Mouse (Mus musculus) lung, postnatal 14 days (tissue): ENCODE data around the gene Cdh20.

Experiments used
- DNase-seq: peaks from one replicate; pipeline ENCODE4 v3.0.0; 2021

Gene Cdh20

GRCm38 (mm10) chr1:104768371-104769249, at the start of gene Cdh20:
Gene Cdh20 (plus strand): TSS chr1:104768529.
- DNase-seq, result no peak

DNA sequence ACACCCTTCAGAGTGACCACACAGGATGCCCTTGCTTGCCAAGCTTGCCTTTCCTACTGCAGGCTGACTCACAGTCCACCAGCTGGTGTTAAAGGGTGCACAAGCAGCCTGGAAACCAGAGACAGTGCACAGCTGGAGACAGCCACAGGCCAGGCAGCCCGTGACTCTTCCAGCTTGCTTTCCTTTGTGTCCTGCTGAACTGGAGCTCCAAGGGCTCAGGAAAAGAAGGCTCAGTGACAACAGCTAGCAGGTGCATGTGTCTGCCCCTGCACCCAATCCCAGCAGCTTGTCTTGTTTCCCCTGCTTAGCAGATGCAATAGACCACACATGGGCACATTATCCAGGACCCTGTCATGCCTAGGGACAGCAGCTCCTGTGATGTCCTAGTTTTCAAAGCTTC, 21.5 kb upstream of the Cdh20 start:
- DNase-seq, result no peak

GRCm38 (mm10) chr1:104747438-104747837, 20.9 kb upstream of the Cdh20 start:
- DNase-seq, result no peak

DNA sequence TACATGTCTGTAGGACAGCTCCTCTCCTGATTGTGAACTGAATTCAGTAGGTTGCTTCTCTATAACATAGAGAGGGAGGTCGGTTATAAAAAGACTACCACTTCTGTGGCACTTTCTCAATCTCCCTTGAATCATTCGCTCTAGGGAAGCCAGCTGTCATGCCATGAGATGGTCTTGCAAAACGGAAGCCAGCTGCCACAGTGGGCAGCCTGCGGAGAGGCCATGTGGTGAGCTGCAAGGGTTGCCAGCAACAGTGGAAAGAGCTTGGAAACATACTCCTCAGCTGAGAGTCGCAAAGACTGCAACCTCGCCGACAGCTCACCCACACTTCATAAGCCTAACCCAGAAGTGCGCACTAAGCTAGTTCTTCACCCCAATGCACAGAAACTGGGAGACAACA, 13.8 kb upstream of the Cdh20 start:
- no peak for DNase-seq

DNA sequence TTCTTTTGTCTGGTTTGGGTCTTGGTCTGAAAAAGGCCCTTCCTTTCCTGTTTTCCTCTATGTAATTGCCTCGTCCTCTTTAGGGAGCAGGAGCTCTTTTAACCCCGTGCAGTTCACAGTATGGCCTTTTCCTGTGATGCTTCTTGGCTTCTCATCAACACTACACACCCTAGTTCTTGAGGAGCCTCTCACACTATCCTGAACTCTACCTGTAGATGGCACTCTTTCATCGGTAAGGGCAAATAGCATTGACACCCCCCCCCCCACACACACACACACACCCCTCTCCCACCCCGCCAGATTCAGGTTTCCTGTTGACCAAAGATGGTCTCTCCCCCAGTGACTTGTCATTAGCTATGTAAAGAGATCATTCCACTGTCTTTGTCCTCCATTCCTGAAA, 12.4 kb upstream of the Cdh20 start:
- no peak for DNase-seq

GRCm38 (mm10) chr1:104769250-104769607, 900 bp downstream of the Cdh20 start:
- DNase-seq, result no peak

DNA sequence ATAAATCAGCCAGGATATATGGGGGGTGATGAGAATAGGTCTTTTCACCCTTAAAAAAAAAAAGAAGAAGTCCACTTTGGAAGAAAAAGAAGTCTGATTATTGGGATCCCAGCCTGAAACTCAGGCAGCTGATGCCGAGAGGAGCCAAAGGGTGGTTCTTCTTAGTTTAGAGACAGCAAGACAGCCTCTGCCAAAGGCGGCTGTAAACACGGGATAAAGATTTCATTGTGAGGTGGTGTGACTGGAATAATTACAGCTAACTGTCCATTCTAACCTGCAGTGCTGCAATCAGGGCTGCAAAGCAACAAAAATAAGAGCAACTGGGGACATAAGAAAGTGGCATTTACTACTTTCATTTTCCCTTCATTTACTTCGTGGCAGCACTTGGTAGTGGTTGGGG, 3.6 kb downstream of the Cdh20 start:
- DNase-seq, result no peak

GRCm38 (mm10) chr1:104773207-104773606, 4.9 kb downstream of the Cdh20 start:
- DNase-seq, result no peak

DNA sequence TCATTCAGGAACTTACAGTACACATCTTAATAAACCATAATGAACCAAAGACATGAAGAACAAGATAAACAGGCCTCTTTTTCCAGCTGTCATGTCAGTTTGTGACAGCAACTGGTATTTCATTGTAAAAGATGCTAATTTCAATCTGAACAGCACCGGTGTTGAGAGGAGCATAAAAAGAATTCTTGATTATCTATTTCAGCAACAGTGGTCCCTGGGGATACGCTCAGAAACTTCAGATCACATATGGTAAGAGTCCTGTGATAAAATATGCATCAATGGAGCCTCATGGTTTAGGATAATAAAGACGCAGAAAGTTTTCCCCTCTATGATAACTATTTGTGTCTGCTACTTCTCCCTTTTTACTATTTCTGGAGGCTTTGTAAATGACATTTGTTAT, 25.2 kb downstream of the Cdh20 start:
- no peak for DNase-seq

DNA sequence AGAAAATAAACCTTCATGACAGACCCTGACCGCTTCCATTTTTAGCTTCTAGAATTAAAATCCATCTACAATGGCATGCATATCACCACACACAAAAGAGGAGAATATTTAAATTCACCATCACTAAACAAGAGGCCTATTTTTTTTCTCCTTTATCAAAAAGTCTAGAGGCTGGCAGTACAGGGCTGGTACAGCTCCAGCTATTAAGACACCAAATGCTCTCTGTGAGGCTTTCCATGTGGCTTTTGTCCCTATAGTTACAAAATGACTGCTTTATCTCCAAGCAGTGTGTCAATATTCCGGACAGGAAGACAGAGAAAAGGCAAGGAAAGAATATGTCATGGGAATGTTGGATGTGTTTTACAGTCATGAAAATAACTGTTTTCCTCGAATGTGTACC, 27.8 kb downstream of the Cdh20 start:
- no peak for DNase-seq

DNA sequence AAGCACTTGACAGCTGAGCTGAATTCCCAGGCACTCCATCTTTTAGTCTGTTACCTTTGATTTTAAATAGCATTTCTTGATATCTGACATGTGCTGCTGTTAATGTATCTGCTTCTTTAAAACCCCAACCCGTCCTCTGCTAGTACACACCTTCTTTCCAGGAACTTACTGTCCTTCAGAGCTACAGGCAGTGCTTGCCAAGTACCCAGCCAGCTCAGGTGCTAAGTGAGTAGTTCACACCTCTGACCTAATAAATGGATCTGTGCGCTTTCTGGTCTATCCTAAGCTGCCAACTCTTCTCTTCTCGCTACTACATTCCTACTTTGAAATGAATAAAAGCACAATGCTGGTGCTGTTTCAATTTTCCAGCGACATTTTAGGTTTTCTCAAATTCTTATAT, 28.8 kb downstream of the Cdh20 start:
- no peak for DNase-seq

DNA sequence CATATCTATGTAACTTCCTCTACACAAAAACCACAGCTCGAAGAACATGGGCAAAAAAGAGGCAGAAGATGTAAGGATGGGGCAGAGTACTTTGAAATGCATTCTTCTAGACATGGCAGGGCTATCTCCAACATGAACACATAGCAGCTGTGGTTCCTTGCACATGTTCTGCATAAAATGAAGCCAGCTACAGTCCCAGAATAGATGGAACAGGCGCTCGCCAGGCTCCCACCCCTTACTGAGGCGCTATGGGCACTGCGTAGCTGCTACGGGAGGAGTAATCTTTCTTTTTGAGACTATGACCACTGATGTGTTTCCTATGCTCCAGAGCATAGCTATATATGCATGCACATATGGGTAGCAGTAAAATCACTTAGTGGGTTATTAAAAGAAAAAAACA, 36.4 kb downstream of the Cdh20 start:
- DNase-seq, result no peak

DNA sequence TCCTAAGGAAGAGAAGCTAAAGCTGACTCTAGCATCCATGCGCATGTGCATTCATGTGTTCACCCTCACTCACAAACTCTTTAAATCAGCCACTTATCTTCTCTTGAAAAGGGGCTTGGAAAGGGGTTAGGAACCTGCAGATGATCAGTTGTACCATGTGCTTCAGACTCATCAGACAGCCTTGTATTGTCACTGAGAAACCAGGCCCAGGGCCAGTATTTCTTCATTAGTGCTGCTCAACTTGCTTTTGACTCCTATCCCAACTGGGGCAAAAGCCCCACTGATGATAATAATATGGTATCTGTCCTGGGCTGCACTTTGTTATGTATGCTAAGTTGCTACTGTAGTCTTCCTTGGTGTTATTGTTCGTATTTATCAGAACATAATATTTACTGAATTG, 38.9 kb downstream of the Cdh20 start:
- no peak for DNase-seq

DNA sequence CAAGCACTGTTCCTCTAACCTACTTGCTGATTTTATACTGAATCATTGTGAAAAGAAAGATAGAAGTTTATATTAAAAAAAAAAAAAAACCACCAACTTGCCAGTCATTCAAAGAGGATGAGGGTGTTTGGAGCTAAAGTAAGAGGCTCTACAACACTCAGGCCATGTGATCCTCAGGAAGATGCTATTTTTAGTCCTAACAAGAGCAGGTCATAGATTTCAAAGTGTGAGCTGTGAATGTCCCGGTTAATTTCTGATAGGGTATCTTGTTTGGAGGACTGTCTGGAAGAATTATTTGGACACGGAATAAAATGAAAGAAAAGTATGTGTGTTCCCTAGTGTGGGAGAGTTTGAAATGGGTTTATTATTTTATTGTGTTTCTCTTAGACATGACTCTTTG, 49.2 kb downstream of the Cdh20 start:
- DNase-seq, result no peak

DNA sequence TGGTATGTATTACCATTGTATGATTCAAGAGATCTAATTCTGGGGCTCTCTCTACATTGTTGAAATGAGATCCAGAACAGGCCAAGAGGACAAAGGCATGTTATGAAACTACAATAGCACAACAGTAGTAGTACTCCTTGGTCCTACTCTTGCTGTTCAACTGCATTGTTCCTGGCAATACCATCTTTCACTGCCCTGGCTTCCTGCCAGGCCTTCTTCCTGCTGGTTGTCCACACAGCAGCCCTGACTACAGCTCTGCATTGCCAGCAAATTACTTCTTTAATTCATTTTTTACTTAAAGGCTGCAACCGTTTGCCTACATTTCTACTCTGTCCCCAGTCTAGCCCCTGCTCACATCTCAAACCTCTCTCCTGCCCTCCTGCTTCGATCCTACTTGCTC, 59.8 kb downstream of the Cdh20 start:
- DNase-seq, result no peak

GRCm38 (mm10) chr1:104838206-104838915, 70.0 kb downstream of the Cdh20 start:
- DNase-seq, result no peak

DNA sequence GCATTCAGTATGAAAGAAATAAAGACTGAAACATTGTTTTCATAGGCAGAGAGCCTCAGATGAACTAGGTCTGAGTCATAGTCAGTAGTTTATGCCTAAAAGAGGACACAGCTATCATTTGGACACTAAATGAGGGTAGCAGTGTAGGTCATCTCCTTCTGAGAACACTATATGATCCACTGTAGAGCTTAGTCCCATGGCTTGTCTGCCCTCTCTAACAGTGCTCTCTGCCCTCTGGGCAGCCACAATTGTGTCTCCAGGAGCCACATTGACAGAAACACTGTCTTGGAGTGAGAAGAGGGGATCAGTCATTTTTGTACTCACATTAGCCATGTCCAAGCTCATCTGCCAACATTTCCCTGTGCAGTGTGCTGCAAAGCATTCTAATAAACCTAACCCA, 70.7 kb downstream of the Cdh20 start:
- no peak for DNase-seq

- DNase-seq, result no peak
Observed at GRCm38 (mm10) chr1:104848256-104848919, 80.1 kb downstream of the Cdh20 start.

- no peak for DNase-seq
Observed at GRCm38 (mm10) chr1:104848920-104849272, 80.6 kb downstream of the Cdh20 start.

DNA sequence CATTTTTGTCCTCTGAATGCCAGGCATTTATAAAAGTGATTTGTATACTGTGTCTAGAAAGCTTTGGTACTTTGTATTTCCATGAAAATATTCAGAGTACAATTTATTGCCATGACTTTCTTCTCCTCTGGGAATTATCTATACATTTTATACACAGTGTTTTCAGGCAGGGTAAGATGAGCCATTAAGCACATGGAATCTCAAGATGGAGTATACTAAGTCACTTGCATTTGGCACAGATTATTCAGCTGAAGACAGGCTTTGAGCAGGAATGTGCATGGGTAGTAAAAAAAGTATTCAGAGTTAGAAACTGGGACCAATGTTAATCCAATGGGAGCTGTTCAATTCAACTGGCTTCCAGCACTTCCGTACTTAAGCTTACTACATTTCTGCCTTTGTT, 109.1 kb downstream of the Cdh20 start:
- DNase-seq, result no peak

DNA sequence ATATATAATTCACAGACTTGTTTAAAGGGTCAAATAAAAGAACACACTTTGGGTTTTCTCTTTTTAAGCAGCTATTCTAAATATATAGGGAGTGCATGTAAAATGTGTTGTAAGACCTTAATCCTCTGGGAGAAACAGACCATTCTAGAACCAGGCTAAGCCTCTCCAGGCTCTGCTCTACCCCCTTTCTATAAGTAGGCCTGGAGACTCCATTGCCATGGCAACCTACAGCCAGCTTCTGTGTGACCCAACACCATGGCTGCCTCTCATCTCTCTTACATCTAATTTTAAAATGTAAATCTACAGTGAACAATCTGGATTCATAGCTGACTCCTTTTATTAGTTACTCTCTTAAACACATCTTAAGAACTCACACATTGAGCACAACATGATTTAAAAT, 133.5 kb downstream of the Cdh20 start:
- DNase-seq, result no peak

- DNase-seq, result no peak
Observed at GRCm38 (mm10) chr1:104903409-104903808, 135.1 kb downstream of the Cdh20 start.

GRCm38 (mm10) chr1:104912407-104912806, 144.1 kb downstream of the Cdh20 start:
- DNase-seq, result no peak

DNA sequence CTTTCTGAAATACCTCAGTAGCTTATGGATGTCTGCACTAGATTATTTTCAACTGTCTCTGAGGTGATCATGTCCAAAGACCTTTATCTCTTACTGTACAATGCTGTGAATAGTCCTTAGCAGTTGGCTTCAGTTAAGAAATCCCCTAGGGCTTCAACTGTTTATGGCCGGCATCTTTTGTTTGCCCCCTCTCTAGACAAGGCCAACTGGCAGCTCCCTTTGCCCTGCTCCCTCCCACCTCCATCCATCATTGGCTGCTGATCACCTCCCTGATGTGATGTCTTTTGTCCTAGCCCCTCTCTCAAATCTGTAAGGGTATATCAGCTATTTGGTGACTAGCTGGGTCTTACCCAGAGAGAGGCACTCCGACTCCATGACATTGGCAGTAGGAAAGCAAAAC, 148.2 kb downstream of the Cdh20 start:
- no peak for DNase-seq
